8 mouse cellular contexts compared by ENCODE assay signal in genomic region chr2:58565267-58565666, GRCm38 (mm10). TPM values are rescaled to one million over a fixed set of nuclear protein-coding genes. Genes with fewer than 3 reads are reported as not detected.
A peak's percentile ranks its signal among the peaks of the same experiment; 100 is the strongest.
DNase-seq lines count a peak whose midpoint lies in the region; ATAC-seq and TF ChIP-seq lines count a peak whose summit lies in the region.

No protein-coding gene starts in this region.

- 51% methylated on average over 6 of the region's 6 CpGs for WGBS in stomach, embryonic 16.5 days

- peak overlapping the region; percentile 58 for H3K9ac ChIP-seq in stomach, embryonic 16.5 days (ENCODE audit: low read length)

- TF ChIP-seq CTCF in cortical plate, adult 2 months (IDR thresholded peaks at IDR 0.05; ENCODE audit: extremely low read depth, insufficient read depth, low read length), result no peak

- ATAC-seq in stomach, embryonic 16.5 days (ENCODE audit: insufficient read depth, low FRiP score), result no peak

- H3K4me3 ChIP-seq in cortical plate, adult 2 months (ENCODE audit: insufficient read depth, low read length), result peak overlapping the region; percentile 74
- H3K4me3 ChIP-seq in stomach, embryonic 16.5 days (replicated peaks; ENCODE audit: low read length), result peak overlapping the region; percentile 93

- no peaks in the 10 kb centered on the region for H3K9me3 ChIP-seq in stomach, embryonic 16.5 days (replicated peaks; ENCODE audit: control insufficient read depth, low read length)

- peak overlapping the region; percentile 82 for H3K4me2 ChIP-seq in stomach, embryonic 16.5 days (ENCODE audit: low read depth, low read length)

- intact Hi-C loops in heart, postnatal 25 days (cut with DNase I), result loop anchor here (2.0 to 5.0 kb wide), 2 partner anchors 16 to 102 kb away; no protein-coding TSS in a partner anchor

- H3K36me3 ChIP-seq in stomach, embryonic 16.5 days (ENCODE audit: control insufficient read depth, insufficient read depth, low read length), result no peaks in the 10 kb centered on the region

- no peaks in the 10 kb centered on the region for H3K27me3 ChIP-seq in stomach, embryonic 16.5 days (ENCODE audit: control insufficient read depth, insufficient read depth, low read length)

- peaks cover 6% of the 10 kb centered on the region for H3K4me1 ChIP-seq in cortical plate, adult 2 months (ENCODE audit: control insufficient read depth, insufficient read depth, low read length)
- peaks cover 34% of the 10 kb centered on the region for H3K4me1 ChIP-seq in stomach, embryonic 16.5 days (ENCODE audit: control insufficient read depth, insufficient read depth, low read length)

- TF ChIP-seq POLR2A in cortical plate, adult 2 months (IDR thresholded peaks at IDR 0.05; ENCODE audit: extremely low read depth, insufficient read depth, low read length), result no peak

- DNase-seq in heart, adult 11 months, result peak; percentile 96
- DNase-seq in heart, postnatal 25 days (ENCODE audit: low spot score), result no peak
- DNase-seq in heart, adult 8-10 months (ENCODE audit: low spot score), result peak; percentile 40
- peak; percentile 37 for DNase-seq in kidney, postnatal 14 days
- peak; percentile 27 for DNase-seq in lung, postnatal 10 days
- no peak for DNase-seq in thymus, postnatal 10 days (ENCODE audit: low spot score in 2 of 2)

- H3K27ac ChIP-seq in cortical plate, adult 2 months (ENCODE audit: insufficient read depth, low read length), result no peak overlapping the region
- peak overlapping the region; percentile 27; the same call in 1 of the 2 replicates for H3K27ac ChIP-seq in stomach, embryonic 16.5 days (ENCODE audit: low read length)

RNA-seq across cellular contexts. Expression of gene Acvr1, which starts 1.7 kb away (rescaled TPM):
- 10 to 100 TPM; 16.0 to 19.5 TPM for total RNA-seq in heart, postnatal 25 days (2021)
- 19.5 and 20.3 TPM in 2 replicates for polyA plus RNA-seq in cortical plate, adult 2 months (2012; rRNA removed)
- 10 to 100 TPM; 14.2 to 17.0 (median 15.0) TPM for total RNA-seq in heart, adult 8-10 months (2022)
- 5.9 and 6.8 TPM in 2 replicates for polyA plus RNA-seq in stomach, embryonic 16.5 days (2015; fragmentation: Nextera tagmentation; extraction: Ambion mirVana)

RNA-seq across cellular contexts. Expression of gene Upp2, which starts 1.8 kb away (rescaled TPM):
- total RNA-seq in heart, postnatal 25 days (2021), result 1 to 10 TPM; 3.1 to 3.8 TPM
- 38.1 and 41.1 TPM in 2 replicates for polyA plus RNA-seq in cortical plate, adult 2 months (2012; rRNA removed)
- 1 to 10 TPM; 1.9 to 4.7 (median 3.3) TPM for total RNA-seq in heart, adult 8-10 months (2022)
- 5.5 and 6.8 TPM in 2 replicates for polyA plus RNA-seq in stomach, embryonic 16.5 days (2015; fragmentation: Nextera tagmentation; extraction: Ambion mirVana)

Comparison
In these comparisons a context has a peak if more than half of its experiments do, and no peak if none do; other contexts are left out.
1. DNase-seq: peak in heart, adult 11 months (single experiment), heart, adult 8-10 months (single experiment), kidney, postnatal 14 days (single experiment) and lung, postnatal 10 days (single experiment); none in heart, postnatal 25 days (single experiment) and thymus, postnatal 10 days (0 of 2).